Mouse (Mus musculus): ENCODE measurements around the gene Mtus2. TPM values are rescaled to one million over a fixed set of nuclear protein-coding genes. Genes with fewer than 3 reads are reported as not detected.

The Mtus2 gene
- total RNA-seq, 2 experiments from 2014 or later = 0.08 to 0.15 TPM

DNA sequence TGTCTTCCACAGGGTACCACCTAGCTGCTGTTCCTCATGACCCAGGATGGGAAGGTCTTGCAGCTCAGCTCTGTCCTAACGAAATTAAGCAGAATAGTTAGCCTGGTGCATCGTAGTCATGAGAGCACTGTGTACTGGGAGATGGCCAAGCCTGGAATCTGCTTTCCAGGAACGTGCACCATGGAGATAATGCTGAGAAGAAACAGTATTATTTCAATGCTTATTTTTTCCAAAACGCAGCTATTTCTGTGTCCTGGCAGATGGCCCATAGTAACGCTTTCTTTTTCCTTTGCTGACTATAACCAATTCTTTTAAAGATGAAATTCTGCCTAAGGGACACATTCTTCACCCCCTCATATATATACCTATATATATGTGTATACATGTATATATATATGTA is 108.1 kb downstream of the Mtus2 start:
- H3K27ac ChIP-seq = no peak overlapping the region
- TF ChIP-seq CTCF (IDR thresholded peaks at IDR 0.05) = no peak

DNA sequence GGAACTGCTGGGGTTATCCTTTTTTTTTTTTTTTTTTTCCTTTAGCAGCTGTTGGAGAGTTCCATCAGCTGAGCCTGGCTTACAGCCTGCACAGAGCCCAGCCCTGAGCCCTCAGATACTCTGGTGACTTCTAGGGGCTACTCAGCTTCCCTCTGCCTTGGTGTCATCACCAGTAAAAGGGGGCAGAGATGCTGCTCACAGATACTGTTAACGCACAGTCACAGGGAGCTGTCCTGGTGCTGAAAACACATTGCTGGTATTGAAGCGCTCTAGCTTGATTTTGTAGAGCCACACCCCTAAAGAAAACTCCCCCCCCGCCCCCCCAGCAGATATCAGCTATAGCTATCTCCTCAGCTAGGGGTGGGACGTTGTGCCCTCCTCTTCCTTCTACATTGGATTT is 112.8 kb downstream of the Mtus2 start:
- intact Hi-C loops (cut with DNase I) = no loop called here
- no peak overlapping the region for H3K27ac ChIP-seq
- no peak for TF ChIP-seq CTCF (IDR thresholded peaks at IDR 0.05)
- no peak overlapping the region for H3K4me3 ChIP-seq
- DNase-seq = no peak

More for the DNA sequence above, 108.1 kb downstream of the Mtus2 start:
- intact Hi-C loops (cut with DNase I) = no loop called here
- DNase-seq = no peak
- H3K4me3 ChIP-seq = no peak overlapping the region

DNA sequence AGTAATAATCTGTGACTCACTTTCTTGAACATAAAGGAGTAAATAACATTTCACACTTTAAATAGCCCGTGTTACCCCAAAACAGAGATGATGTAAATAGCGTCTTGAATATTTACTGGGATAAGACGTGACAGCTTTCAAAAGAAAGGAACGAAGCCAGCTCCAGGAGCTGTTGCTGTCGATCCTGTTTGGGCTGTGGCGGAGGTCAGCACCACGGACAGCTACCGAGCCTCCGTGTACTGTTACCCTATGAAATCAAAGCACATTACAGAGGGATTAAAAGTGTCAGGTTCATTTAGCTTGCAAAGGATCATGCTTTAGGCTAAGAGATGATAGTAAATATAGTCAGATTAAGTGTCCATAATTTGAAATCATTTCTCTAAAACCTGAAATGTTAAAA is 114.7 kb downstream of the Mtus2 start:
- intact Hi-C loops (cut with DNase I) = no loop called here

DNA sequence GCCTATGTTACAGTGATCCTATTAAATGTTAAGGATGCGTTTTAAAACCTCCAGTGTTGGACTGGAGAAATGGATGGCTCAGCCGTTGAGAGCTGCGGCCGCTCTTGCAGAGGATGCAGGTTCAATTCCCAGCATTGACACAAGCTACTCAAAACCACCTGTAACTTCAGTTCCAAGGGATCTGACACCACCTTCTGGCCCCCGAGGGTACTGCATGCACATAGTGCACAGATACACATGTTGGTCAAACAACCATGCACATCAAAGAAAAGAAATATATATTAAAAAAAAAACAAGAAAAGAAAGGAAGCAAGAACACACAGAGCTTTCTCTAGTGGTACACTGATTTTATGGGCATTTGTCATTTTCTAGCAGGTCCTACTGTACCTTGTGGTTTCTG is 116.3 kb downstream of the Mtus2 start:
- DNase-seq = no peak
- Histone ChIP-seq H3K4me3 (no peak overlapping the region), H3K27ac (no peak overlapping the region)
- peak; percentile 5; the same call in 1 of the 2 replicates for TF ChIP-seq CTCF (IDR thresholded peaks at IDR 0.05)
- intact Hi-C loops (cut with DNase I) = no loop called here

More for the DNA sequence above, 114.7 kb downstream of the Mtus2 start:
- no peak overlapping the region for H3K27ac ChIP-seq
- DNase-seq = peak; percentile 29
- no peak for TF ChIP-seq CTCF (IDR thresholded peaks at IDR 0.05)
- no peak overlapping the region for H3K4me3 ChIP-seq

DNA sequence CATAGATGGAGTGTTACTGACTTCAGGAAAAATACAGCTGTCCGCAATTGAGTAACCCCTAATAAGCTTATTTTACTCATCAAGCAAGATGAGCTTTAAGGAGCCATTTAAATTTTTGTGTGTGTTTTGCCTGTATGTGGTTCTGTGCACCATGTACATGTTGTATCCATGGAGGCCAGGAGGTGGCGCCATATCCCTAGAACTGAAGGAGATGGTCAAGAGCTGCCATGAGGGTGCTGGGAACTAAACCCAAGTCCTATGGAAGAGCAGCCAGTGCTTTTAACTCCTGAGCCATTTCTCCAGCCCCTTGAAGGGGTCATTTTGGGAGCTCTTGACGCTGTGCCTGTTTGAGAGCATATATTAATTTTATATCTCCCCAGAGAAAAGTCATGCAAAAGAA is 122.6 kb downstream of the Mtus2 start:
- H3K27ac ChIP-seq = no peak overlapping the region
- DNase-seq = no peak
- intact Hi-C loops (cut with DNase I) = no loop called here
- no peak overlapping the region for H3K4me3 ChIP-seq
- no peak; the same call in 1 of the 2 replicates for TF ChIP-seq CTCF (IDR thresholded peaks at IDR 0.05)

DNA sequence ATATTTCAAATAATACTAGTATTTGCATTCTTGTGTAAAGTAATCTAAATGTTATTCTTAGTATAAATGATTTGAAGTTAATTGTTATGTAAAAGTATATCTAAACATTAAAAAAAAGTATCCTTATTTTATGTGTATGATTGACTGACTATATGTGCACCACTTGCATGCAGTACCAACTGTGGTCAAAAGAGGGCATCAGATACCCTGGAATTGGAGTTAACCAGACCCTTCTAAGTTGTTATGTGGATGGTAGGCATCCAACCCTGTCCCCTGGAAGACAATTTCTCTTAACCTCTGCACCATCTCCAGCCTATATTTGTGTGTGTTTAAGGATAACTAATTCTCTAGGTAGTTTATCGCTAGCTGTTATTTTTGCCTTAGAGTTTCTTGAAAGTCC is 126.4 kb downstream of the Mtus2 start:
- intact Hi-C loops (cut with DNase I) = no loop called here
- TF ChIP-seq CTCF (IDR thresholded peaks at IDR 0.05) = peak; percentile 22; the same call in 1 of the 2 replicates
- Histone ChIP-seq H3K4me3 (no peak overlapping the region), H3K27ac (no peak overlapping the region)
- DNase-seq = no peak

DNA sequence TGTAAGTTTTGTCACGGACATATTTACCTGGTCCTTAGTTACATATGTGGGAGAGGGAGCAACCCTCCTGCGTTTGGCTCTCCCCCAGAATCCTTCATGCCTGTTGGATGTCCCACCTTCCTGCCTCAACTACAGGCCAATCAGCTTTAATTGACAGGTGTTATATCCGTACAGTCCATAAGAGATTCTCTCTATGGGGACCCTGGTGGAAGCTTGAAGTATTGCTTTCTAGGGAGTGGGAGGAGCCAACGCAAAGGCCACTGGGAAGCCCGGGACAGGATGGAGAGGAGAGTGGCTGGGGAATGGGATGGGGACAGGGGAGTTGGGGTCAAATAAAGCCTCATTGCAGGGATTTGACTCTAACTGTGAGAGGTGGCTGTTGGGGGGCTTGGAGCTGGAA is 127.6 kb downstream of the Mtus2 start:
- no peak for TF ChIP-seq CTCF (IDR thresholded peaks at IDR 0.05)
- DNase-seq = no peak
- Histone ChIP-seq H3K4me3 (no peak overlapping the region), H3K27ac (no peak overlapping the region)
- intact Hi-C loops (cut with DNase I) = no loop called here

DNA sequence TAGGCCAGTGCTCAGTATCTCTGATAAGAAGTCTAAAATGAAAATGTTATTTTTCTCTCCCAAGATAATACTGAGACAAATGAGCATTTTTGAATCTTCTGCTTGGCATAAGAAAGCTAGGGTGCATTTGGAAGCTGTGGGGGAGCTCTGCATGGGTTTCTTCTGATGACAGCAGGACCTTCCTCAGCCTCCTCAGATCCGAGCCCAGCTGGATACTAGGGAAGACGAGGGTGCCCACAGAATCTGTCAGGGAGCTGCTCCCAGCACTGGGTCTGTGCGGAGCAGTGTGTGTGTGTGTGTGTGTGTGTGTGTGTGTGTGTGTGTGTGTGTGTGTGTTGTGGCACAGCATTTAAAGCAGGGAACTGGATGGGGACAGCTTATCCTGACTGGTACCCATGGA is 130.7 kb downstream of the Mtus2 start:
- DNase-seq = no peak
- no peak for TF ChIP-seq CTCF (IDR thresholded peaks at IDR 0.05)
- Histone ChIP-seq H3K27ac (no peak overlapping the region), H3K4me3 (no peak overlapping the region)
- intact Hi-C loops (cut with DNase I) = no loop called here

DNA sequence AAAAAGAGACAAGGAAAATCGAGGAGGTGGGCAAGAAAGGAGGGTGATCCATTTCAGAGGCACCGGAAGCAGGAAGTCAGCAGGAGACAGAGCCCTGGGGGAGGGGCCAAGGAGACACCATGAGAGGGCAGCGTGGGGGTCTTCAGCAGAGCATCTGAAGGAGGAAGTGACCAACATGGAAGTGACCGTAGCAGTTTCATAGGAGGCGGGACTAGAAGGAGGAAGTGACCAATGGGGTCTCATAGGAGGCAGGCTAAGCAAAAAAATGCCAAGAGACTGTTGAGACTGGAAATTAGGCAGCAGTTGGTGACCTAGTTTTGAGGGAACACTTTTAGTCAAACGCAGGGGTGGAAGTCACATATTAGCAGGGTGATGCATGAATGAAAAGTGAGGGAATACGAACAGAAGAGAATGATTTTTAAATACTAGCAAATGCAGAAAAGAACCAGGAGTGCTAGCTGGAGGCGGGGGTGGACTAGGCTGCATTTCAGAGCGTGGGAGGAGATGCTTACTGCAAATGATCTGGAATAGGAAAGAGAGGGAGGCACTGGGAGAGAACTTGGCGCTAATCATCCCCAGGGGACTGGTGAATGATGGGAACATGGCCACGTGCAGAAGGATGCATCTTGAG is 133.2 kb downstream of the Mtus2 start:
- intact Hi-C loops (cut with DNase I) = no loop called here
- no peak for TF ChIP-seq CTCF (IDR thresholded peaks at IDR 0.05)
- DNase-seq = no peak
- Histone ChIP-seq H3K27ac (no peak overlapping the region), H3K4me3 (no peak overlapping the region)

DNA sequence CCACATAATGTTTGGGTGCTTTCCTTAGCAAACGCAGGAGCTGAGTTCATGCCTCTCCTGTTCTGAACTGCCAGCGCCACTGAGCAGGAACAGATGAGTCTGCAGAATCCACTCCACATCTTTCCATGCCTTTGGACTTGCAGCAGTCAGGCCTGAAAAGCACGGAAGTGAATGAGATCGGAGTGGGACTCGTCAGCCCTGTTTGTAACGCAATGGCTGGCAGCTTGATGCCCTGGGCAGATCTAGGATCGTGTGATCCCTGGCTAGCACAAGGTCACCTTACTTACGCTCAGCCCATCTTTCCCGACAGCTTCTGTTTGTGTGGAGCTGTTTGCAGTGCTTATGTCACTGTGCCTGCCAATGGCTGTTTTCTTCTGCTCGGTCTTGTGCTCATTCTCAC is 137.5 kb downstream of the Mtus2 start:
- Histone ChIP-seq H3K27ac (no peak overlapping the region), H3K4me3 (no peak overlapping the region)
- no peak for DNase-seq
- TF ChIP-seq CTCF (IDR thresholded peaks at IDR 0.05) = no peak
- intact Hi-C loops (cut with DNase I) = no loop called here

DNA sequence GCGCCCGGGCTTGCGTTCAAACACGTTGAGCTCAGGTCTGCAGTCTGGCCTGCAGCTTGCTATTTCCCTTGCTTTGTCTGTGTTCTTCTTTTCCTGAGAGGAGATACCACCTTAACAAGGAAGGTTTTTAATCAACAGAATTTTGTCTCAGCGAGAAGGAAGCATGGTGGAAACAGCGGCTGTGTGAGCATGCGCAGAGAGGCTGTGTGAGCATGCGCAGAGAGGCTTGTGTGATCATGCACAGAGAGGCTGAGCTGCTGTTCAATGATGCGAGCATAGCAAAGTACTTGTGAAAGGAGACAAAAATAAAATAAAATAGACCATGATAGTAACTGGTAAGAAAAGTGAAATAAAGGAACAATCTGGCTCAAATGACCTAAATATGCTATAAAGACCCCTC is 142.2 kb downstream of the Mtus2 start:
- TF ChIP-seq CTCF (IDR thresholded peaks at IDR 0.05) = no peak
- Histone ChIP-seq H3K27ac (no peak overlapping the region), H3K4me3 (no peak overlapping the region)
- no peak for DNase-seq
- intact Hi-C loops (cut with DNase I) = no loop called here

DNA sequence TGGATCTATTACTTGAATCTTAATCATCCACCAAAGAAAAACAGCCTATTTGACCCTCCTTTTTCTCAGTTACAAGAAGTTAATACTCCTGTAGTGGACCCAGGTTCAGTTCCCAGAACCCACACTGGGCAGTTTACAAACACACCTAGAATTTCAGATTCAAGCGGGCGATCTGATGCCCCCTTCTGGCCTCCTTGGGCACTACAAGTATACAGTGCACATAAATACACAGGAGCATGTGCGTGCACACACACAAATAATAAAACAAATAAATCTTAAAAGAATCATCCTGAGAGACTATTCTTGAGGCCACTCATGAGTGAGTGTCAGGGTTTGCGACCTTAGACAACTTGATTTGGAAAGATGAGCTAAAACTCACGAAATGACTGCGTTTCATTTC is 150.2 kb downstream of the Mtus2 start:
- DNase-seq = no peak
- no peak overlapping the region for H3K27ac ChIP-seq
- intact Hi-C loops (cut with DNase I) = no loop called here

DNA sequence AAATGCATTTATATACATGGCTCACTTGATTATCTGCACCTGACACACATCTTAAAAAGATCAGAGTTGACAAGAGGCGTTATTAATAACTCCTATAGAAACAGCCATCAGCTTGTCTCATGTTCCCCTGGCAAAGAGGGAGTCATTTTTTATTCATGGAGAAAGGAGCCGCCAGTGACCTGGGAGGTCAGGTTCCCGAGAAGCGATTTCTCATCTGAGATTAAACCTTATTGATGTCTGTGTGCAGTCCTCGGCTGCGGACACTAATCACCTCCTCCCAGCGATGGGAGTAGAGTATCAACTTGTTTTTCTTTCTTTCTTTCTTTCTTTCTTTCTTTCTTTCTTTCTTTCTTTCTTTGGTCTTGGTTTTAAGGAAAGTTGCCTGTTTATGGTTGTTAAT is 150.8 kb downstream of the Mtus2 start:
- Histone ChIP-seq H3K4me3 (no peak overlapping the region), H3K27ac (no peak overlapping the region)
- no peak for DNase-seq
- intact Hi-C loops (cut with DNase I) = no loop called here
- no peak for TF ChIP-seq CTCF (IDR thresholded peaks at IDR 0.05)

More for the DNA sequence above, 150.2 kb downstream of the Mtus2 start:
- H3K4me3 ChIP-seq = no peak overlapping the region
- no peak; the same call in 1 of the 2 replicates for TF ChIP-seq CTCF (IDR thresholded peaks at IDR 0.05)

DNA sequence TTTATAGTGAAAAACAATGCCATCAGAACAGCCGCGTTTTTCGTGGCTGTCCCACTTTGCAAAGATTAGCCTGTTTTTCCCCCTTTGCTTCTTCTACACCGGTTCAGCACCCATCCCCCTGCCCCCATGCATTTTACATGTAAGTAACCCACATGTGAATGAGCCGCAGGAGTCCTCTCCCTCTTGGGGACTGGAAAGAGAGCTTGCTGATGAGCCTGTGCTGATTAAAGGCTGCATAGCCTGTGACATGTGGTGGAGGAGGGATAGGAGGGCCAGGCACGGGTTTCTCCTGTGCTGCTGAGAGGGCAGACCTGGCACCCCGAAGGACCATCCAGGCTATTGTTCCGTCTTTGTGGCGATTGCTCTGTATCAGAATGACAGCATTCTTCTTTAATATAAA is 151.2 kb downstream of the Mtus2 start:
- TF ChIP-seq CTCF (IDR thresholded peaks at IDR 0.05) = no peak
- intact Hi-C loops (cut with DNase I) = no loop called here
- Histone ChIP-seq H3K4me3 (no peak overlapping the region), H3K27ac (no peak overlapping the region)
- no peak for DNase-seq
